Mouse (Mus musculus): ENCODE results near the gene Cyp27b1.

Gene Cyp27b1

GRCm38 (mm10) chr10:127080901-127081780, 33.1 kb downstream of the Cyp27b1 start:
- in situ Hi-C loops (cut with MboI; ENCODE audit: low pct_unique_long_range_greater_than_20kb in 1 of 2, low sequenced_read_pairs in 2 of 2, unreplicated experiment in 1 of 2), result no loop called here

GRCm38 (mm10) chr10:127081996-127082620, 34.1 kb downstream of the Cyp27b1 start:
- in situ Hi-C loops (cut with MboI; ENCODE audit: low pct_unique_long_range_greater_than_20kb in 1 of 2, low sequenced_read_pairs in 2 of 2, unreplicated experiment in 1 of 2), result no loop called here

GRCm38 (mm10) chr10:127083292-127083914, 35.4 kb downstream of the Cyp27b1 start:
- in situ Hi-C loops (cut with MboI; ENCODE audit: low pct_unique_long_range_greater_than_20kb in 1 of 2, low sequenced_read_pairs in 2 of 2, unreplicated experiment in 1 of 2), result no loop called here

- in situ Hi-C loops (cut with MboI; ENCODE audit: low pct_unique_long_range_greater_than_20kb in 1 of 2, low sequenced_read_pairs in 2 of 2, unreplicated experiment in 1 of 2), result no loop called here
These were observed 35.9 kb downstream of the Cyp27b1 start for GRCm38 (mm10) chr10:127083915-127084306.

- in situ Hi-C loops (cut with MboI; ENCODE audit: low pct_unique_long_range_greater_than_20kb in 1 of 2, low sequenced_read_pairs in 2 of 2, unreplicated experiment in 1 of 2), result no loop called here
These were observed 37.0 kb downstream of the Cyp27b1 start for GRCm38 (mm10) chr10:127085052-127085451.

GRCm38 (mm10) chr10:127085633-127086032, 37.6 kb downstream of the Cyp27b1 start:
- in situ Hi-C loops (cut with MboI; ENCODE audit: low pct_unique_long_range_greater_than_20kb in 1 of 2, low sequenced_read_pairs in 2 of 2, unreplicated experiment in 1 of 2), result no loop called here

GRCm38 (mm10) chr10:127090560-127091411, 42.7 kb downstream of the Cyp27b1 start:
- in situ Hi-C loops (cut with MboI; ENCODE audit: low pct_unique_long_range_greater_than_20kb in 1 of 2, low sequenced_read_pairs in 2 of 2, unreplicated experiment in 1 of 2), result no loop called here

GRCm38 (mm10) chr10:127091507-127092396, 43.7 kb downstream of the Cyp27b1 start:
- in situ Hi-C loops (cut with MboI; ENCODE audit: low pct_unique_long_range_greater_than_20kb in 1 of 2, low sequenced_read_pairs in 2 of 2, unreplicated experiment in 1 of 2), result no loop called here

- in situ Hi-C loops (cut with MboI; ENCODE audit: low pct_unique_long_range_greater_than_20kb in 1 of 2, low sequenced_read_pairs in 2 of 2, unreplicated experiment in 1 of 2), result no loop called here
These were observed 44.7 kb downstream of the Cyp27b1 start for GRCm38 (mm10) chr10:127092742-127093141.

GRCm38 (mm10) chr10:127094382-127094802, 46.3 kb downstream of the Cyp27b1 start:
- in situ Hi-C loops (cut with MboI; ENCODE audit: low pct_unique_long_range_greater_than_20kb in 1 of 2, low sequenced_read_pairs in 2 of 2, unreplicated experiment in 1 of 2), result no loop called here

- in situ Hi-C loops (cut with MboI; ENCODE audit: low pct_unique_long_range_greater_than_20kb in 1 of 2, low sequenced_read_pairs in 2 of 2, unreplicated experiment in 1 of 2), result no loop called here
These were observed 50.5 kb downstream of the Cyp27b1 start for GRCm38 (mm10) chr10:127098514-127098913.

- in situ Hi-C loops (cut with MboI; ENCODE audit: low pct_unique_long_range_greater_than_20kb in 1 of 2, low sequenced_read_pairs in 2 of 2, unreplicated experiment in 1 of 2), result no loop called here
These were observed 51.1 kb downstream of the Cyp27b1 start for GRCm38 (mm10) chr10:127099191-127099590.

- in situ Hi-C loops (cut with MboI; ENCODE audit: low pct_unique_long_range_greater_than_20kb in 1 of 2, low sequenced_read_pairs in 2 of 2, unreplicated experiment in 1 of 2), result no loop called here
These were observed 51.8 kb downstream of the Cyp27b1 start for GRCm38 (mm10) chr10:127099868-127100267.

- in situ Hi-C loops (cut with MboI; ENCODE audit: low pct_unique_long_range_greater_than_20kb in 1 of 2, low sequenced_read_pairs in 2 of 2, unreplicated experiment in 1 of 2), result no loop called here
These were observed 52.4 kb downstream of the Cyp27b1 start for GRCm38 (mm10) chr10:127100414-127100813.

GRCm38 (mm10) chr10:127101151-127101550, 53.1 kb downstream of the Cyp27b1 start:
- in situ Hi-C loops (cut with MboI; ENCODE audit: low pct_unique_long_range_greater_than_20kb in 1 of 2, low sequenced_read_pairs in 2 of 2, unreplicated experiment in 1 of 2), result no loop called here
